Mouse (Mus musculus): ENCODE measurements at regions not wholly inside any gene's neighbourhood (a gene's known extent, or its start where the extent isn't known, plus 50 kb on each side); places are given as distances from the start of the nearest gene placed in this dataset.

DNA sequence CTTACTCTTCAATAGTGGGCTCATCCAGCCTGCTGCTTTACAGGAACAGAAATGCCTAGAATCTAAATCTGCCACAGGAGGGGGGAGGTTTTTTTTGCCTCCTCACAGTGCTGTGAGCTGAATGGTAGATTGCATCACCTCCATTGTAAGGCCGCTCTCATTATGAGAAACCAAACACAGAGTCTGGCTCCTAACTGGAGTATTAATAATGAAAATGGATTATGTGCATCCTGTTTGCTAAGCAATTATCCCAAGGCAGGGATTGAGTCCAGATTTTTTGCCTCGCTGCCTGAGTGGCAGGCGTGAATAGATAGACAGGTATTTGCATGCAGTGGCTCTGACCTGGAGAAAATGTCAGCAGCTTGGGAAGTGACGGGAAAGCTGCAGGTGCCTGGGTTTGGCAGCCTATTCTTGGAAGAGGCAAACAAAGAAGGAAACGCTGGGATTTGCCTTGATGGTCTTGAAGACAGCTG, 137.6 kb upstream of the Smarca2 start:
- H3K36me3 ChIP-seq (ENCODE audit: control insufficient read depth, insufficient read depth), result no peaks in the 10 kb centered on the region
- ATAC-seq, result peak; percentile 79

DNA sequence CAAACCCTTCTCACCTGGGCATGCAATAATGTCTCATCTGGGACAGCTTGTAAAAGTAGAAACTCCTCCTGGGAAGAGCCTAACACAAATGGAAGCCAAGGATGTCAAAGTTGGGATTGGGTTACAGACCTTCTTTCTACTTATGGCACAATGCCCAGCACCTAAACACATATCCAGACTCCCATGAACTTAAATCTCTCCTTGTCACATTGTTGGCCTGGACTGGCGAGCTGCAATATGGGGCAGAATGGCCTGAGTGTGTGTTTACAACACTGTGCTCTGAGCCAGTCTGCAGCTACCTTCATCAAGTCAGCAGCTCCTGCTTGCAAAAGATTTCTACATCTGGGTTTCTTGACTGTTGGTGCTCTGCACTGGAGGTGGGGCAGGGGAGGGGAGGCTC, 132.2 kb upstream of the Smarca2 start:
- WGBS, result 59% methylated on average over 1 of the region's 1 CpGs
- H3K9ac ChIP-seq (replicated peaks; ENCODE audit: low read depth, low read length), result no peak overlapping the region
- no peaks in the 10 kb centered on the region for H3K36me3 ChIP-seq (ENCODE audit: control insufficient read depth, insufficient read depth)
- H3K4me3 ChIP-seq (replicated peaks; ENCODE audit: low read length), result no peak overlapping the region
- no peaks in the 10 kb centered on the region for H3K27me3 ChIP-seq (replicated peaks; ENCODE audit: control insufficient read depth, insufficient read depth, low read length)
- no peaks in the 10 kb centered on the region for H3K9me3 ChIP-seq (ENCODE audit: control insufficient read depth, low read length)
- H3K27ac ChIP-seq (ENCODE audit: low read length), result no peak overlapping the region
- no peak for ATAC-seq
- H3K4me1 ChIP-seq (replicated peaks; ENCODE audit: control insufficient read depth, insufficient read depth, low read length), result peaks cover 6% of the 10 kb centered on the region; the same call in 1 of the 2 replicates
- no peak overlapping the region for H3K4me2 ChIP-seq (ENCODE audit: low read length)

More for the DNA sequence above, 137.6 kb upstream of the Smarca2 start:
- Histone ChIP-seq H3K9me3 (ENCODE audit: control insufficient read depth, low read length) (no peaks in the 10 kb centered on the region), H3K4me2 (ENCODE audit: low read length) (0 out of 2 replicates have a peak overlapping the region, but pooled peaks have one; percentile 3), H3K27ac (ENCODE audit: low read length) (0 out of 2 replicates have a peak overlapping the region, but pooled peaks have one; percentile 16), H3K4me1 (replicated peaks; ENCODE audit: control insufficient read depth, insufficient read depth, low read length) (peaks cover 20% of the 10 kb centered on the region), H3K27me3 (replicated peaks; ENCODE audit: control insufficient read depth, insufficient read depth, low read length) (no peaks in the 10 kb centered on the region), H3K4me3 (replicated peaks; ENCODE audit: low read length) (no peak overlapping the region), H3K9ac (replicated peaks; ENCODE audit: low read depth, low read length) (no peak overlapping the region)
- 3% methylated on average over 5 of the region's 5 CpGs for WGBS

DNA sequence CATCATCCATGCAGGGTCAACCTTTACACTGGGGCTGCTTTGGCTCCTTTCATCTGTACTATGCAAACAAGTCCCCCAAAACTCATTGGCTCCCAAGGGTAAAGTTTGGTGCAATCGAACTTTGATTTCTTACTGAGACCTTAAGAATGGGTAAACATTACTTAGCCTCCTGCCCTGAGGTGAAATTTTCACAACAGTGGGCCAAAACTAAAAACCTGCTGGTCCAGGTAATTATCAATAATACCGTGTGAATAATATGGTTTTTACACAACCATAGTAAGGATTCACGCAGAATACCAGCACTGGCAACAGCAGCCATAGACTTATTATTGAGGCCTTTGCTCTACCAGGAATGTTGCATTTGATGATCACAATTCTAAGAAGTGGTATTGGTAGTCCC, 131.6 kb upstream of the Smarca2 start:
- no peaks in the 10 kb centered on the region for H3K27me3 ChIP-seq (replicated peaks; ENCODE audit: control insufficient read depth, insufficient read depth, low read length)
- H3K9ac ChIP-seq (replicated peaks; ENCODE audit: low read depth, low read length), result no peak overlapping the region
- no peak for ATAC-seq
- WGBS, result 94% methylated on average over 3 of the region's 3 CpGs
- H3K9me3 ChIP-seq (ENCODE audit: control insufficient read depth, low read length), result no peaks in the 10 kb centered on the region
- no peak overlapping the region for H3K4me3 ChIP-seq (replicated peaks; ENCODE audit: low read length)
- no peaks in the 10 kb centered on the region for H3K36me3 ChIP-seq (ENCODE audit: control insufficient read depth, insufficient read depth)
- H3K27ac ChIP-seq (ENCODE audit: low read length), result no peak overlapping the region
- H3K4me2 ChIP-seq (ENCODE audit: low read length), result no peak overlapping the region
- peaks cover 6% of the 10 kb centered on the region; the same call in 1 of the 2 replicates for H3K4me1 ChIP-seq (replicated peaks; ENCODE audit: control insufficient read depth, insufficient read depth, low read length)

DNA sequence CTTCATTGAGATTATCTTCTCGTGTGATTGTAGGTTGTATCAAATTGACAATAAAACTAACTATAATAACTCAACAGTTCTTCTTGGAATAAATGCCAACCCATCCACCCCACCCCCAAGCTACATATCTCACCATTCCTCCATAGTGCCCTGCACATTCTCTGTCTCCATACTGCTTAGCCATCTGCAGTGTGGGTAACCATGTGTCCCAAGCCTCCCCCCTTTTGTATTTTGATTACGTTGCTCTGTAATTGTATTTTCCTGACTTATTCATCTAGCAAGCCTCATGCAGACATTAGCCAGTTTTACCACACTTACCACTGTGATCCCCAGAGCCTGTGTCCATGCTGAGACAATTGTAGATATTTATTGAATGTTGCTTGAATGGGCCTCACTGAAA, 129.7 kb upstream of the Smarca2 start:
- no peaks in the 10 kb centered on the region for H3K36me3 ChIP-seq (ENCODE audit: control insufficient read depth, insufficient read depth)
- no peaks in the 10 kb centered on the region for H3K9me3 ChIP-seq (ENCODE audit: control insufficient read depth, low read length)
- 0 out of 2 replicates have a peak, but pooled peaks have one; percentile 43 for ATAC-seq
- peaks cover 6% of the 10 kb centered on the region; the same call in 1 of the 2 replicates for H3K4me1 ChIP-seq (replicated peaks; ENCODE audit: control insufficient read depth, insufficient read depth, low read length)
- no peaks in the 10 kb centered on the region for H3K27me3 ChIP-seq (replicated peaks; ENCODE audit: control insufficient read depth, insufficient read depth, low read length)
- 63% methylated on average over 2 of the region's 2 CpGs for WGBS
- no peak overlapping the region for H3K4me2 ChIP-seq (ENCODE audit: low read length)
- no peak overlapping the region for H3K9ac ChIP-seq (replicated peaks; ENCODE audit: low read depth, low read length)
- no peak overlapping the region for H3K27ac ChIP-seq (ENCODE audit: low read length)
- no peak overlapping the region for H3K4me3 ChIP-seq (replicated peaks; ENCODE audit: low read length)

DNA sequence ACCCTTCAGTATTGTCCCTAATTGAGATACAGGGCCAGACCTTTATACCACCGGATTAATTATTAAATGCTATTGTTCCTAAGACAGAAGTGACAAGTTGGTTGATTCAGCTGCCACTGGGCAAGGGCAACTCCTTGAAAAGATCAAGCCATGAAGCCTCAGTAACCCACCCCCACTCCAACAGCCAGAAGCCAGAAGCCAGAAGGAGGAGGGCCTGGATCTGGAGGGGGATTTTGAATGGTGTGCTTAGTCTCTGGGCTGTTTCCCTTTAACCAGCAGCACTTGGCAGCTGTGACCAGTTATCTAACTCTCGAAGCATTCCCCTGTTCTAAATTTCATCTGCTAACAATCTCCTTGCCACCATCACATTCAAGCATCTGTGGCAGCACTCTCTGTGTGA, 129.1 kb upstream of the Smarca2 start:
- ATAC-seq, result no peak
- peaks cover 6% of the 10 kb centered on the region; the same call in 1 of the 2 replicates for H3K4me1 ChIP-seq (replicated peaks; ENCODE audit: control insufficient read depth, insufficient read depth, low read length)
- no peak overlapping the region for H3K9ac ChIP-seq (replicated peaks; ENCODE audit: low read depth, low read length)
- H3K27me3 ChIP-seq (replicated peaks; ENCODE audit: control insufficient read depth, insufficient read depth, low read length), result no peaks in the 10 kb centered on the region
- no peaks in the 10 kb centered on the region for H3K9me3 ChIP-seq (ENCODE audit: control insufficient read depth, low read length)
- 30% methylated on average over 2 of the region's 2 CpGs for WGBS
- no peak overlapping the region for H3K27ac ChIP-seq (ENCODE audit: low read length)
- H3K4me2 ChIP-seq (ENCODE audit: low read length), result no peak overlapping the region
- H3K36me3 ChIP-seq (ENCODE audit: control insufficient read depth, insufficient read depth), result no peaks in the 10 kb centered on the region
- H3K4me3 ChIP-seq (replicated peaks; ENCODE audit: low read length), result no peak overlapping the region

DNA sequence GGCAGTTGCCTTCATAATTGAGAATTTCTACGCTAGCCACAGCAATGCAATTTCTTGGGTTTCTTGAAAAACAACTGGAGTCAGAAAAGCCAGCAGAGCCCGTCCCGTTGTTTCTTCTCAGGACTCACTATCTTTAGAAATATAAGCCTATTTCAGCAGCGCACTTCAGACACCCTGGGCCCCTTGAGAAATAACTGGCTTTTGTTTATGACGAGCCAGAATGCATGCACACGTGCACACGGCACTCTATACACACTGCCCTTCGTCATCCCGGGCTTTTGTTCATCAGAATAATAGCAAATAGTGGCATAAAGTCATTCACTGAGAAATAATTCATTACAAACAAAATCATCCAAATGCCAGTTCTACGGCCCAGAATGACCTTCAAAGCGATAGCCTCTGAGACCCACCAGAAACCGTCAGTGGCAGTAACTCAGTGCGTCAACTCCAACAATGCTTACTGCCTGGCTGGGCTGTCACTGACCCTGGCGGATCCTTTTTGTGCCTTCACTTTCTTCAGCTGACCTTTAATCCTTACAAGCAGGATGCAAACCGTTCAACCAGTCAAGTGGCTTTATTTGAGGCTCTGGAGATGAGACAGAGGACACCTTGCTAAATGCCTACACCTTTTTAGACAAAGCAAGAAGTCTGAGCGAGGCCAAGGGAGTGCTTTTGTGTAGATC, 126.7 kb upstream of the Smarca2 start:
- Histone ChIP-seq H3K36me3 (ENCODE audit: control insufficient read depth, insufficient read depth) (no peaks in the 10 kb centered on the region), H3K4me3 (replicated peaks; ENCODE audit: low read length) (no peak overlapping the region), H3K27ac (ENCODE audit: low read length) (no peak overlapping the region), H3K4me1 (replicated peaks; ENCODE audit: control insufficient read depth, insufficient read depth, low read length) (peaks cover 6% of the 10 kb centered on the region; the same call in 1 of the 2 replicates), H3K4me2 (ENCODE audit: low read length) (no peak overlapping the region), H3K9ac (replicated peaks; ENCODE audit: low read depth, low read length) (no peak overlapping the region), H3K9me3 (ENCODE audit: control insufficient read depth, low read length) (no peaks in the 10 kb centered on the region), H3K27me3 (replicated peaks; ENCODE audit: control insufficient read depth, insufficient read depth, low read length) (no peaks in the 10 kb centered on the region)
- 22% methylated on average over 16 of the region's 16 CpGs for WGBS
- no peak for ATAC-seq

DNA sequence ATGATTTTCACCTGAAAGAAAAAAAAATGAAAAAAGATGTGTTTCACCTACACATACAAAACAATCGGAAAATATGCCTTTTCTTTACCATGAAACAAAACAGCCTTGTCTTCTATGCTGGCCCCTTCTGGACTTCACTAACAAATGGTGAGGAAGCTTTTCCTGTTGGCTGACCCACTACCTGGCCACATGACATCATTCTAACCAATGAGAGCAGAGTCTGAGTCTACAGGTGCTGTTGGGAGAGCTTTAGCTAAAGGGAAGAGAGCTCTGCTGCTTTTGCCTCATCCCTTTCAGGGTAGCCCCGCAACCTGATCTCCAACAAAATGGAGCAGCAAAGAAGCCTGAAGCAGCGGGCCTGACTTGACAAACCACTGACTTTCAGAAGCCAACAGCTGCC, 120.5 kb upstream of the Smarca2 start:
- H3K9me3 ChIP-seq (ENCODE audit: control insufficient read depth, low read length), result no peaks in the 10 kb centered on the region
- H3K27me3 ChIP-seq (replicated peaks; ENCODE audit: control insufficient read depth, insufficient read depth, low read length), result no peaks in the 10 kb centered on the region
- H3K36me3 ChIP-seq (ENCODE audit: control insufficient read depth, insufficient read depth), result no peaks in the 10 kb centered on the region
- no peak overlapping the region for H3K27ac ChIP-seq (ENCODE audit: low read length)
- no peak overlapping the region for H3K4me2 ChIP-seq (ENCODE audit: low read length)
- no peaks in the 10 kb centered on the region for H3K4me1 ChIP-seq (replicated peaks; ENCODE audit: control insufficient read depth, insufficient read depth, low read length)
- WGBS, result 84% methylated on average over 3 of the region's 3 CpGs
- H3K4me3 ChIP-seq (replicated peaks; ENCODE audit: low read length), result no peak overlapping the region
- no peak overlapping the region for H3K9ac ChIP-seq (replicated peaks; ENCODE audit: low read depth, low read length)
- no peak for ATAC-seq

DNA sequence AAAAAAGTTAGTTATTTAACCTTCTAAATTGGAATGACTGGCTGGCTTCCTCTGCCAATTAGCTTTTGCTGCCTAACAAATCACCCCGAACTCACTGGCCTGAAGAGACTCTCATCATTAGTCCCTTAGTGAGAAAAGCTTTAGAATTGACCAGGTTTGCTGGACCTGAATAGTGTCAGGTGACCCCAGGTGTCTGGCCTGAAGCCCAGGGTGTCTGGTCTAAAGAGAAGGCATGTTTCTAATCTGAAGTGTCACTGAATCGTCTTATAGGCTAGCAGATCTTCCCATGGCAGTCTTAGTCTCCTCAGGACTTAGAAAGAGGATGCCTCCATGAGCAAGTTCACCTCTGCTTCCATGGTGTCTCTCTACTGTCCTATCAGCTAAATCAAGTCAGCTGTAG, 112.0 kb upstream of the Smarca2 start:
- H3K27ac ChIP-seq (ENCODE audit: low read length), result no peak overlapping the region
- H3K27me3 ChIP-seq (replicated peaks; ENCODE audit: control insufficient read depth, insufficient read depth, low read length), result no peaks in the 10 kb centered on the region
- no peaks in the 10 kb centered on the region for H3K36me3 ChIP-seq (ENCODE audit: control insufficient read depth, insufficient read depth)
- ATAC-seq, result no peak
- no peak overlapping the region for H3K4me2 ChIP-seq (ENCODE audit: low read length)
- H3K9ac ChIP-seq (replicated peaks; ENCODE audit: low read depth, low read length), result no peak overlapping the region
- no peak overlapping the region for H3K4me3 ChIP-seq (replicated peaks; ENCODE audit: low read length)
- WGBS, result 50% methylated on average over 2 of the region's 2 CpGs
- H3K9me3 ChIP-seq (ENCODE audit: control insufficient read depth, low read length), result no peaks in the 10 kb centered on the region
- H3K4me1 ChIP-seq (replicated peaks; ENCODE audit: control insufficient read depth, insufficient read depth, low read length), result no peaks in the 10 kb centered on the region

DNA sequence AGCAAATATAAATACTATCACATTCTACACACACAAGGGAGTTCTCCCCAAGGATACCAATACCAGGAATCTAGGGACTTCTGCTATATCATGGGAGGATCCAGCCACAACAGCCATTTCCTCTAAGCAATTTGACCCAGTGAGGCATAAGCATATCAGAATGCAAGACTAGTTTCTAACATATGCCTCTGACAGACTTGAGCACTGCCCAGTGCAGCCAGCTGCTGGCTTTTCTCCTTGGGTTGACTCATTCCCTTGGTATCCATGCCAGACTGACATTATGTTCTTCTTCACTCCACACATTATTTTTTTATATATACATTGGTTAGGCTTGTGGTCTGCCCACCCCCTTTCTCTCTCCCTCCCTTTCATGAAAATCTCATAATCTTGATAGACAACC, 103.8 kb upstream of the Smarca2 start:
- Histone ChIP-seq H3K9ac (replicated peaks; ENCODE audit: low read depth, low read length) (no peak overlapping the region), H3K9me3 (ENCODE audit: control insufficient read depth, low read length) (peaks cover 5% of the 10 kb centered on the region), H3K27ac (ENCODE audit: low read length) (no peak overlapping the region), H3K4me1 (replicated peaks; ENCODE audit: control insufficient read depth, insufficient read depth, low read length) (no peaks in the 10 kb centered on the region), H3K4me3 (replicated peaks; ENCODE audit: low read length) (no peak overlapping the region), H3K4me2 (ENCODE audit: low read length) (no peak overlapping the region), H3K27me3 (replicated peaks; ENCODE audit: control insufficient read depth, insufficient read depth, low read length) (no peaks in the 10 kb centered on the region), H3K36me3 (ENCODE audit: control insufficient read depth, insufficient read depth) (no peaks in the 10 kb centered on the region)
- no peak for ATAC-seq
